Mouse (Mus musculus) midbrain, embryonic 15.5 days (tissue): ENCODE measurements at regions not wholly inside any gene's neighbourhood (a gene's known extent, or its start where the extent isn't known, plus 50 kb on each side); places are given as distances from the start of the nearest gene placed in this dataset.

ENCODE experiments used
- ATAC-seq: fragments of 200-750 bp; cut with Nextera tagmentation; replicated peaks from 2 replicates; pipeline ENCODE4 v1.8.0; 2017; ENCODE audit warnings: moderate TSS enrichment
- H3K27ac ChIP-seq: fragments of 300-500 bp; sonication (generic); 2 replicates; pipeline ENCODE4 v1.5.1; 2015; ENCODE audit warnings: mild to moderate bottlenecking, inconsistent platforms
- H3K27me3 ChIP-seq: fragments of 300-500 bp; sonication (generic); replicated peaks from 2 replicates; pipeline ENCODE4 v1.6.1; 2015; ENCODE audit warnings: inconsistent platforms
- H3K36me3 ChIP-seq: fragments of 300-500 bp; sonication (generic); replicated peaks from 2 replicates; pipeline ENCODE4 v1.6.1; 2015; ENCODE audit warnings: inconsistent platforms
- H3K4me1 ChIP-seq: fragments of 300-500 bp; sonication (generic); 2 replicates; pipeline ENCODE4 v1.6.1; 2015; ENCODE audit warnings: inconsistent platforms
- H3K4me2 ChIP-seq: fragments of 300-500 bp; sonication (generic); 2 replicates; pipeline ENCODE4 v1.6.1; 2015; ENCODE audit warnings: inconsistent platforms, mild to moderate bottlenecking, moderate library complexity
- H3K4me3 ChIP-seq: fragments of 300-500 bp; sonication (generic); 2 replicates; pipeline ENCODE4 v1.5.1; 2015; ENCODE audit warnings: mild to moderate bottlenecking, inconsistent platforms
- H3K9ac ChIP-seq: fragments of 300-500 bp; sonication (generic); 2 replicates; pipeline ENCODE4 v1.6.1; 2015; ENCODE audit warnings: mild to moderate bottlenecking, inconsistent platforms
- H3K9me3 ChIP-seq: fragments of 300-500 bp; sonication (generic); 2 replicates; pipeline ENCODE4 v1.6.1; 2016; ENCODE audit warnings: inconsistent platforms
- WGBS: fragments of 180-500 bp; shearing (Covaris S2); methylation state at CpG from one replicate; pipeline ENCODE4 v1.1.7; 2015; ENCODE audit warnings: mixed read lengths; 5-methylcytosine and 5-hydroxymethylcytosine counted together

- H3K36me3 ChIP-seq = no peaks in the 10 kb centered on the region
- H3K27ac ChIP-seq = no peak overlapping the region
- H3K9ac ChIP-seq = no peak overlapping the region
- no peak for ATAC-seq
- H3K4me2 ChIP-seq = no peak overlapping the region
- WGBS = 92% methylated on average over 4 of the region's 4 CpGs
- no peak overlapping the region for H3K4me3 ChIP-seq
- H3K9me3 ChIP-seq = no peaks in the 10 kb centered on the region
- no peaks in the 10 kb centered on the region for H3K27me3 ChIP-seq
- no peaks in the 10 kb centered on the region for H3K4me1 ChIP-seq
Measured at GRCm38 (mm10) chr6:31043368-31043767, 84.5 kb upstream of the Klf14 start.

- Histone ChIP-seq H3K4me3 (no peak overlapping the region), H3K4me2 (no peak overlapping the region), H3K27ac (no peak overlapping the region), H3K27me3 (no peaks in the 10 kb centered on the region), H3K4me1 (no peaks in the 10 kb centered on the region), H3K9ac (no peak overlapping the region), H3K9me3 (no peaks in the 10 kb centered on the region), H3K36me3 (no peaks in the 10 kb centered on the region)
- 93% methylated on average over 3 of the region's 3 CpGs for WGBS
- ATAC-seq = no peak
Measured at GRCm38 (mm10) chr6:31043919-31044318, 85.0 kb upstream of the Klf14 start.

GRCm38 (mm10) chr6:31046197-31046596 lies 87.3 kb upstream of the Klf14 start:
- no peak for ATAC-seq
- H3K4me3 ChIP-seq = no peak overlapping the region
- H3K4me1 ChIP-seq = no peaks in the 10 kb centered on the region
- no peaks in the 10 kb centered on the region for H3K36me3 ChIP-seq
- no peak overlapping the region for H3K4me2 ChIP-seq
- no peaks in the 10 kb centered on the region for H3K27me3 ChIP-seq
- 61% methylated on average over 3 of the region's 3 CpGs for WGBS
- no peak overlapping the region for H3K9ac ChIP-seq
- H3K9me3 ChIP-seq = no peaks in the 10 kb centered on the region
- H3K27ac ChIP-seq = no peak overlapping the region

GRCm38 (mm10) chr6:31048920-31049576 lies 90.2 kb upstream of the Klf14 start:
- no peaks in the 10 kb centered on the region for H3K4me1 ChIP-seq
- H3K36me3 ChIP-seq = no peaks in the 10 kb centered on the region
- no peaks in the 10 kb centered on the region for H3K9me3 ChIP-seq
- no peak overlapping the region for H3K4me2 ChIP-seq
- ATAC-seq = no peak
- no peaks in the 10 kb centered on the region for H3K27me3 ChIP-seq
- H3K4me3 ChIP-seq = no peak overlapping the region
- H3K9ac ChIP-seq = no peak overlapping the region
- H3K27ac ChIP-seq = no peak overlapping the region
- 63% methylated on average over 11 of the region's 11 CpGs for WGBS

- no peak overlapping the region for H3K27ac ChIP-seq
- ATAC-seq = no peak
- no peaks in the 10 kb centered on the region for H3K4me1 ChIP-seq
- no peak overlapping the region for H3K9ac ChIP-seq
- 66% methylated on average over 5 of the region's 5 CpGs for WGBS
- H3K36me3 ChIP-seq = no peaks in the 10 kb centered on the region
- no peak overlapping the region for H3K4me3 ChIP-seq
- H3K27me3 ChIP-seq = no peaks in the 10 kb centered on the region
- no peak overlapping the region for H3K4me2 ChIP-seq
- H3K9me3 ChIP-seq = no peaks in the 10 kb centered on the region
Measured at GRCm38 (mm10) chr6:31050831-31051230, 92.0 kb upstream of the Klf14 start.

GRCm38 (mm10) chr6:31051771-31052170 lies 92.9 kb upstream of the Klf14 start:
- Histone ChIP-seq H3K9ac (no peak overlapping the region), H3K4me2 (no peak overlapping the region), H3K4me1 (no peaks in the 10 kb centered on the region), H3K4me3 (no peak overlapping the region), H3K9me3 (no peaks in the 10 kb centered on the region), H3K27me3 (no peaks in the 10 kb centered on the region), H3K27ac (no peak overlapping the region), H3K36me3 (no peaks in the 10 kb centered on the region)
- no peak for ATAC-seq
- WGBS = 80% methylated on average over 6 of the region's 6 CpGs

- no peak overlapping the region for H3K9ac ChIP-seq
- peaks cover 8% of the 10 kb centered on the region; the same call in 1 of the 2 replicates for H3K4me1 ChIP-seq
- no peaks in the 10 kb centered on the region for H3K27me3 ChIP-seq
- H3K4me2 ChIP-seq = no peak overlapping the region
- no peaks in the 10 kb centered on the region for H3K36me3 ChIP-seq
- ATAC-seq = no peak
- H3K27ac ChIP-seq = no peak overlapping the region
- no peak overlapping the region for H3K4me3 ChIP-seq
- no peaks in the 10 kb centered on the region for H3K9me3 ChIP-seq
- WGBS = 19% methylated on average over 8 of the region's 8 CpGs
Measured at GRCm38 (mm10) chr6:31053003-31053402, 94.1 kb upstream of the Klf14 start.

GRCm38 (mm10) chr6:31056786-31057566 lies 98.1 kb upstream of the Klf14 start:
- Histone ChIP-seq H3K4me1 (peaks cover 8% of the 10 kb centered on the region; the same call in 1 of the 2 replicates), H3K4me2 (no peak overlapping the region), H3K9me3 (no peaks in the 10 kb centered on the region), H3K27me3 (no peaks in the 10 kb centered on the region), H3K36me3 (no peaks in the 10 kb centered on the region), H3K4me3 (no peak overlapping the region), H3K27ac (peak overlapping the region; percentile 10; the same call in 1 of the 2 replicates), H3K9ac (no peak overlapping the region)
- whole genome bisulfite sequencing = 59% methylated on average over 12 of the region's 12 CpGs
- peak; percentile 57 for ATAC-seq

- Histone ChIP-seq H3K4me3 (no peak overlapping the region), H3K9me3 (no peaks in the 10 kb centered on the region), H3K27ac (no peak overlapping the region), H3K4me1 (peaks cover 8% of the 10 kb centered on the region; the same call in 1 of the 2 replicates), H3K36me3 (no peaks in the 10 kb centered on the region), H3K4me2 (no peak overlapping the region), H3K27me3 (no peaks in the 10 kb centered on the region), H3K9ac (no peak overlapping the region)
- ATAC-seq = no peak
- 82% methylated on average over 1 of the region's 1 CpGs for whole genome bisulfite sequencing
Measured at GRCm38 (mm10) chr6:31058299-31058698, 99.4 kb upstream of the Klf14 start.

GRCm38 (mm10) chr6:31058961-31059360 lies 100.1 kb upstream of the Klf14 start:
- H3K27me3 ChIP-seq = no peaks in the 10 kb centered on the region
- H3K4me2 ChIP-seq = no peak overlapping the region
- ATAC-seq = no peak
- no peaks in the 10 kb centered on the region for H3K9me3 ChIP-seq
- H3K4me3 ChIP-seq = no peak overlapping the region
- no peak overlapping the region for H3K9ac ChIP-seq
- 87% methylated on average over 3 of the region's 3 CpGs for WGBS
- no peaks in the 10 kb centered on the region for H3K36me3 ChIP-seq
- peaks cover 8% of the 10 kb centered on the region; the same call in 1 of the 2 replicates for H3K4me1 ChIP-seq
- H3K27ac ChIP-seq = no peak overlapping the region

GRCm38 (mm10) chr6:31061813-31062212 lies 102.9 kb upstream of the Klf14 start:
- Histone ChIP-seq H3K27me3 (no peaks in the 10 kb centered on the region), H3K4me3 (no peak overlapping the region), H3K9me3 (no peaks in the 10 kb centered on the region), H3K27ac (no peak overlapping the region), H3K4me1 (peaks cover 8% of the 10 kb centered on the region; the same call in 1 of the 2 replicates), H3K4me2 (no peak overlapping the region), H3K9ac (no peak overlapping the region), H3K36me3 (no peaks in the 10 kb centered on the region)
- ATAC-seq = no peak
- 87% methylated on average over 4 of the region's 4 CpGs for WGBS

- Histone ChIP-seq H3K36me3 (no peaks in the 10 kb centered on the region), H3K9ac (no peak overlapping the region), H3K4me1 (no peaks in the 10 kb centered on the region), H3K4me3 (no peak overlapping the region), H3K9me3 (no peaks in the 10 kb centered on the region), H3K27me3 (no peaks in the 10 kb centered on the region), H3K4me2 (no peak overlapping the region), H3K27ac (no peak overlapping the region)
- no peak for ATAC-seq
- 83% methylated on average over 9 of the region's 9 CpGs for WGBS
Measured at GRCm38 (mm10) chr6:31065419-31065818, 106.5 kb upstream of the Klf14 start.

GRCm38 (mm10) chr6:31066861-31067260 lies 108.0 kb upstream of the Klf14 start:
- H3K4me1 ChIP-seq = no peaks in the 10 kb centered on the region
- ATAC-seq = no peak
- H3K9me3 ChIP-seq = no peaks in the 10 kb centered on the region
- H3K27me3 ChIP-seq = no peaks in the 10 kb centered on the region
- H3K9ac ChIP-seq = no peak overlapping the region
- 86% methylated on average over 5 of the region's 5 CpGs for WGBS
- no peak overlapping the region for H3K4me3 ChIP-seq
- no peak overlapping the region for H3K27ac ChIP-seq
- no peaks in the 10 kb centered on the region for H3K36me3 ChIP-seq
- H3K4me2 ChIP-seq = no peak overlapping the region
